Mouse (Mus musculus) ES-CJ7 (cell line): ENCODE results near the gene Plscr1.

Experiments used
- DNase-seq: peaks from one replicate; pipeline ENCODE4 v3.0.0; 2011; ENCODE audit warnings: low read depth, low spot score

The Plscr1 gene

GRCm38 (mm10) chr9:92301213-92301612, 51.7 kb downstream of the Plscr1 start:
- DNase-seq, result no peak

DNA sequence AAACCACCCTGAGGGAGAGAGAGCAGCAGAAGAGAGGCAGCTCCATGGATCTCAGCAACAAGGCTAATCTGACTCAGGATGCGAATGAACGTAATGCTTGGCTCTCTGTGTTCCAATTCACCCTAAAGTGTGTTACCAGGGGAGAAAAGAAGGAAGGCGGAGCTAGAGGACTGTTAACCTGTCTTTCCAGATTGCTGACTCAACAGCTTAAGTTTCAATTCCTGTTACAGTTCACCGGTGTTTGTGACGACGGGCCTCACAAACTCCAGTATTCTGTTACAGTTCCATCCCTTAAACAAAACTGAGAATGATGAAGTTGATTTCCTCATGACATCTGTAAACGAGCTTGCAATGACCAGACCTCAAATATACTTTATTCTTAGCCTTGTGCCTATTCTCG, 55.5 kb downstream of the Plscr1 start:
- DNase-seq, result no peak

GRCm38 (mm10) chr9:92305620-92306220, 56.2 kb downstream of the Plscr1 start:
- no peak for DNase-seq

DNA sequence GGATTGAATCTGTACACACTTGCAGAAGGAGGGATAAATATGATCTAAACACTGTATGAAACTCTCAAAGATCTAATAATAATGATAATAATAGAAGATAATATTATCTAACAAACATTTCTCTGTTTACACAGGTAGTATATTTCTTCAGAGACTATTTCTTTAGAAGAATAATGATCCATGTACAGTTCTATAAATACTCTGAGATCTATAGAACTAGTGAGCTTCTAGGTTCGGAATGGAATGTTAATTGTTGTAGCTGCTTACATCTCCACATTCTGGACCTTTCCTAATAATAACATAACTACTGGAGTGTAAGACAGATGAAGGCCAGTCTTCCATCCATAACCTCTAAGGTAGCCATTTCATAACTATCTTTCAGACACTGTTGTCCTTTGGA, 59.5 kb downstream of the Plscr1 start, which contains the start of gene 1700057G04Rik:
TSS of gene 1700057G04Rik (plus strand) at position 301 of the 400 bp plus-strand sequence.
- no peak for DNase-seq

DNA sequence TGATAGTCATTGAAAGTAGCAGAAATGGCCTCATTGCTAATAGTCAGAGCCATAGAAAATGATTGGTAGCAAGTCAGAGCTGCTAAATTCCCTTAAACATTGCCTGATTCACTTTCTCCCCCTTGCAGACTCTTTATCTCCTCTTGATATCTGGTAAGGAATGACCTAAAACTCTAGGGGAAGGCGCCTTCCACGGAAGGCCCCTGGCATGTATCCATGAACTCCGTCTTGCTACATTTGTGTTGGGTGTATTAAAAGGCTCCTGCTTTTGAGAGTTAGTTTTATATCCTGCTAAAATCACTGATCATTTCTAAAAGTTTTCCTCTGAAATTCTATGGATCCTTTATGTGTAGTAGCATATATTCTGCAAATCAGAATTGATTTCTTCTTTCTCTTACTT, 67.2 kb downstream of the Plscr1 start:
- DNase-seq, result no peak
